Mouse (Mus musculus) lung, embryonic 16.5 days (tissue): Measurements from ENCODE around the gene Ablim1. TPM values are rescaled to one million over a fixed set of nuclear protein-coding genes. Genes with fewer than 3 reads are reported as not detected.
A peak's percentile ranks its signal among the peaks of the same experiment; 100 is the strongest.

ENCODE experiments used
- ATAC-seq: fragments of 200-750 bp; cut with Nextera tagmentation; 2 replicates; pipeline ENCODE4 v1.8.0; 2017; ENCODE audit warnings: low read depth, mild to moderate bottlenecking, moderate library complexity
- H3K27ac ChIP-seq: fragments of 300-500 bp; sonication (generic); 2 replicates; pipeline ENCODE4 v1.5.1; 2014; ENCODE audit warnings: mild to moderate bottlenecking, control low read depth, low read length
- H3K27me3 ChIP-seq: fragments of 300-500 bp; sonication (generic); 2 replicates; pipeline ENCODE4 v1.6.1; 2014; ENCODE audit warnings: low read depth, low read length, mixed read lengths; ENCODE audit not compliant: control insufficient read depth, insufficient read depth
- H3K36me3 ChIP-seq: fragments of 300-500 bp; sonication (generic); 2 replicates; pipeline ENCODE4 v1.6.1; 2014; ENCODE audit warnings: low read length; ENCODE audit not compliant: control insufficient read depth, insufficient read depth
- H3K4me1 ChIP-seq: fragments of 300-500 bp; sonication (generic); replicated peaks from 2 replicates; pipeline ENCODE4 v1.6.1; 2014; ENCODE audit warnings: low read length, mixed read lengths; ENCODE audit not compliant: control insufficient read depth, insufficient read depth
- H3K4me2 ChIP-seq: fragments of 300-500 bp; sonication (generic); 2 replicates; pipeline ENCODE4 v1.6.1; 2014; ENCODE audit warnings: low read depth, low read length, control low read depth
- H3K4me3 ChIP-seq: fragments of 300-500 bp; sonication (generic); 2 replicates; pipeline ENCODE4 v1.5.1; 2014; ENCODE audit warnings: mild to moderate bottlenecking, low read length, control low read depth
- H3K9ac ChIP-seq: fragments of 300-500 bp; sonication (generic); 2 replicates; pipeline ENCODE4 v1.6.1; 2014; ENCODE audit warnings: low read length, control low read depth
- H3K9me3 ChIP-seq: fragments of 300-500 bp; sonication (generic); 2 replicates; pipeline ENCODE4 v1.6.1; 2016; ENCODE audit warnings: low read length; ENCODE audit not compliant: control insufficient read depth
- WGBS: fragments of 180-500 bp; shearing (Covaris S2); extraction: QIAGEN DNeasy Blood & Tissue Kit; methylation state at CpG from one replicate; pipeline ENCODE4 v1.1.7; 2014; 5-methylcytosine and 5-hydroxymethylcytosine counted together
- polyA plus RNA-seq: library from polyadenylated mRNA; unstranded; fragments of >200 nt; fragmentation: Nextera tagmentation; extraction: Ambion mirVana; gene quantifications from 2 replicates; pipeline ENCODE4 v1.2.1, GENCODE M21; 2015

The Ablim1 gene
- polyA plus RNA-seq, 1 experiment from 2014 or later, result 54.5 TPM

- Histone ChIP-seq H3K4me2 (no peak overlapping the region), H3K27me3 (no peaks in the 10 kb centered on the region), H3K9ac (no peak overlapping the region), H3K27ac (no peak overlapping the region), H3K4me1 (peaks cover 6% of the 10 kb centered on the region; the same call in 1 of the 2 replicates), H3K9me3 (no peaks in the 10 kb centered on the region), H3K36me3 (no peaks in the 10 kb centered on the region; the same call in 1 of the 2 replicates), H3K4me3 (no peak overlapping the region)
- WGBS, result 51% methylated on average over 7 of the region's 7 CpGs
- 0 out of 2 replicates have a peak, but pooled peaks have one; percentile 46 for ATAC-seq
These were observed 153.6 kb downstream of the Ablim1 start for GRCm38 (mm10) chr19:57161010-57161660.

DNA sequence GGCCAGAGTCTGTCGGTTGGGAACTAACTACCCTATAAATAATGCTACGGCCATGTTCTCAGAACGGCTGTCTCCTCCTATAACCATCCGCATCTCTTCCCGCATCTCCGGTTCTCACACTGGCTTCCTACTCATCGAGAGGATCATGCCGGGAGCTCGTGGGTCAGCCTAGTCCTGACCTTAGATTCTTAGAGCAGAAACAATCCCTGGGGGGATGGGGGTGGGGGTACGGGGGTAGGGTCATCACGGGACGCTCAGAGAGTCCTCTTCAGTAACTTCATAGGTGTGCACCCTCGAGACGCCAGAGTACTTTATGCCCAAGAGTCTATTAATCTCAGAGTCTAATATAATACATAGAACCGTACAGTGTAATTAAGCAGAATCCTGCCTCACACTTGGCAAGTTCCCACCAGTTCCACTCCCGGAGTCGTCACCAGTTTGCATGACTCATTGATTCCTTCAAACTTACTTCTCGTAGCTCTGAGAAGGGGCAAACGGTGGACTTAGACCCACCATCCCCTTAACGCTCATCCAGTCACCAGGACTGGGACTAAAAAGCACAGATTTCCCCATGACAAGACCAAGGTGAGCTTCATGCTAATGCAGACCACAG lies 156.9 kb downstream of the Ablim1 start:
- no peak overlapping the region for H3K9ac ChIP-seq
- no peak overlapping the region for H3K4me3 ChIP-seq
- H3K4me2 ChIP-seq, result no peak overlapping the region
- no peaks in the 10 kb centered on the region for H3K27me3 ChIP-seq
- 54% methylated on average over 20 of the region's 20 CpGs for WGBS
- H3K36me3 ChIP-seq, result 0 out of 2 replicates have a peak, but pooled peaks cover 2% of the 10 kb centered on the region
- H3K9me3 ChIP-seq, result no peaks in the 10 kb centered on the region
- H3K4me1 ChIP-seq, result peaks cover 9% of the 10 kb centered on the region
- H3K27ac ChIP-seq, result no peak overlapping the region
- no peak for ATAC-seq

- ATAC-seq, result 0 out of 2 replicates have a peak, but pooled peaks have one; percentile 15
- H3K9me3 ChIP-seq, result no peaks in the 10 kb centered on the region
- H3K9ac ChIP-seq, result no peak overlapping the region
- peaks cover 2% of the 10 kb centered on the region; the same call in 1 of the 2 replicates for H3K36me3 ChIP-seq
- H3K4me3 ChIP-seq, result no peak overlapping the region
- no peak overlapping the region for H3K27ac ChIP-seq
- WGBS, result 64% methylated on average over 14 of the region's 14 CpGs
- no peak overlapping the region for H3K4me2 ChIP-seq
- H3K27me3 ChIP-seq, result no peaks in the 10 kb centered on the region
- H3K4me1 ChIP-seq, result peaks cover 18% of the 10 kb centered on the region
These were observed 159.4 kb downstream of the Ablim1 start for GRCm38 (mm10) chr19:57155121-57155884.

GRCm38 (mm10) chr19:57152357-57152756 lies 162.4 kb downstream of the Ablim1 start:
- Histone ChIP-seq H3K27ac (peak overlapping the region; percentile 42; the same call in 1 of the 2 replicates), H3K4me1 (peaks cover 17% of the 10 kb centered on the region), H3K27me3 (no peaks in the 10 kb centered on the region), H3K36me3 (peaks cover 2% of the 10 kb centered on the region; the same call in 1 of the 2 replicates), H3K9ac (no peak overlapping the region), H3K4me3 (no peak overlapping the region), H3K9me3 (no peaks in the 10 kb centered on the region), H3K4me2 (peak overlapping the region; percentile 33)
- 27% methylated on average over 9 of the region's 9 CpGs for WGBS
- peak; percentile 65 for ATAC-seq

DNA sequence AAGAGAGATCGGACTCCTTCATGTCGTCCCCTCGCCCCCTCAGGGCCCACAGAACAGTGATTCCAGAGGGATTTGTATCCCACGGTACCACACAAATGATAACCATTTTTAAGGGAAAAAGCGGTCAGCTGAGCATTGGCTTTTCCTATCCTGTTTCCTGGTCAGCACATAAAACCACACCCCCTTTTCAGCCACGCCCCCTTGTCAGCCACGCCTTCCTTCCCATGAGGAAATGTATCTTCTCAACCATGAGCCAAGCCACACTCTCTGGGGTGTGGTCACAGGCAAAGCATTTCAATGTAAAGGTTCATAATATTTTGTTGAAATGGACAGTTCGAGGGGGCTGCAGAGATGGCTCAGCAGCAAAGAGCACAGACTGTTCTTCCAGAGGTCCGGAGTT lies 163.2 kb downstream of the Ablim1 start:
- Histone ChIP-seq H3K9me3 (no peaks in the 10 kb centered on the region), H3K27me3 (no peaks in the 10 kb centered on the region), H3K4me1 (peaks cover 23% of the 10 kb centered on the region), H3K9ac (no peak overlapping the region), H3K4me3 (no peak overlapping the region), H3K4me2 (no peak overlapping the region), H3K27ac (no peak overlapping the region), H3K36me3 (peaks cover 2% of the 10 kb centered on the region; the same call in 1 of the 2 replicates)
- ATAC-seq, result no peak
- WGBS, result 83% methylated on average over 9 of the region's 9 CpGs

- no peaks in the 10 kb centered on the region for H3K9me3 ChIP-seq
- H3K27ac ChIP-seq, result no peak overlapping the region
- 23% methylated on average over 1 of the region's 1 CpGs for WGBS
- no peak overlapping the region for H3K4me2 ChIP-seq
- H3K9ac ChIP-seq, result no peak overlapping the region
- no peak for ATAC-seq
- H3K36me3 ChIP-seq, result peaks cover 5% of the 10 kb centered on the region
- no peaks in the 10 kb centered on the region for H3K27me3 ChIP-seq
- peaks cover 23% of the 10 kb centered on the region for H3K4me1 ChIP-seq
- H3K4me3 ChIP-seq, result no peak overlapping the region
These were observed 164.4 kb downstream of the Ablim1 start for GRCm38 (mm10) chr19:57150275-57150674.

- no peak overlapping the region for H3K4me3 ChIP-seq
- WGBS, result 39% methylated on average over 6 of the region's 6 CpGs
- ATAC-seq, result no peak
- no peak overlapping the region for H3K4me2 ChIP-seq
- H3K4me1 ChIP-seq, result peaks cover 19% of the 10 kb centered on the region
- H3K9ac ChIP-seq, result peak overlapping the region; percentile 5; the same call in 1 of the 2 replicates
- H3K27ac ChIP-seq, result no peak overlapping the region
- H3K36me3 ChIP-seq, result peaks cover 3% of the 10 kb centered on the region
- H3K9me3 ChIP-seq, result no peaks in the 10 kb centered on the region
- no peaks in the 10 kb centered on the region for H3K27me3 ChIP-seq
These were observed 167.0 kb downstream of the Ablim1 start for GRCm38 (mm10) chr19:57147746-57148145.

DNA sequence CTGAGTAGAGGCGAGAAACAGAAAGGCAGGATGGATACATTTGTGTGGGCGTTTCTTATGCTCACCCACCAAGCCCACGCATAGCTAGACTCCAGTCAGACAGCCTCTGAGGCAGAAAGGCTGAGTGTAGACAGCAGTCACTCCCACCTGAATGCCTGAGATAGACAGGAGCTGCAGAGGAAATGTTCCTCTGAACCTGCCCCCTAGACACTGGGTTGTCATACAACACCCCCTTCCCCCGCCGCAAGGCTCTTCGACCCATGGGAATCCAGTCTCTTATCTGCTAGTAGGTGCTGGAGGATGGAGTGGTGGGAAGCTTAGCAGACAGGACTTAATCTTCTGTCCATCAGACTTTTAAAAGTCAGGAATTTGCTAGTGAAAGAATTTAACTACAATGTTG lies 167.8 kb downstream of the Ablim1 start:
- 38% methylated on average over 6 of the region's 6 CpGs for WGBS
- H3K9me3 ChIP-seq, result no peaks in the 10 kb centered on the region
- no peak overlapping the region for H3K4me2 ChIP-seq
- peaks cover 11% of the 10 kb centered on the region for H3K4me1 ChIP-seq
- H3K27ac ChIP-seq, result no peak overlapping the region
- H3K36me3 ChIP-seq, result peaks cover 3% of the 10 kb centered on the region
- H3K4me3 ChIP-seq, result no peak overlapping the region
- H3K27me3 ChIP-seq, result no peaks in the 10 kb centered on the region
- H3K9ac ChIP-seq, result no peak overlapping the region
- ATAC-seq, result no peak

DNA sequence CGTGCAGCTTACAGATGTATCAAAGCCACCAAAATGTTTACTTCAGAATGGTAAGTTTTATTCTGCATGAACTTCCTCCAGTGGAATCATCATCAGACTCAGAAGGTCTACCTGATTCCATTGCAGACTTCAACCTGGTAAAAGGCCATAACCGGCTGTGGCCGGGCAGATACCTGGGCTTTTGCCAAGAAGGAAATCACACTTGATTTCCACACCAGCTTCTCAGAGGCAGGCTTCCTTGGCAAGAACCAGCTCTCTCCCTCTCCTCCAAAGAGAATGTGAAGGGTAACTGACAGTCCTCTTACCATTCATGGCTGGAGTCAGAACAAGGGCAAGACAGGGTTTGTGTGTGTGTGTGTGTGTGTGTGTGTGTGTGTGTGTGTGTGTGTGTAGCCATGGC lies 171.1 kb downstream of the Ablim1 start:
- Histone ChIP-seq H3K27me3 (no peaks in the 10 kb centered on the region), H3K9me3 (no peaks in the 10 kb centered on the region), H3K27ac (no peak overlapping the region), H3K4me1 (peaks cover 11% of the 10 kb centered on the region; the same call in 1 of the 2 replicates), H3K4me2 (no peak overlapping the region), H3K36me3 (peaks cover 3% of the 10 kb centered on the region), H3K4me3 (no peak overlapping the region), H3K9ac (no peak overlapping the region)
- WGBS, result 48% methylated on average over 3 of the region's 3 CpGs
- ATAC-seq, result no peak
